Mouse (Mus musculus) MEL (cell line): ENCODE measurements around the gene Nek9. TPM values are rescaled to one million over a fixed set of nuclear protein-coding genes. Genes with fewer than 3 reads are reported as not detected.

Experiments used
- DNase-seq: peaks from one replicate; pipeline ENCODE4 v3.0.0; 2011; ENCODE audit warnings: low read depth, low spot score
- H3K27ac ChIP-seq: 2 replicates; pipeline ENCODE4 v1.5.1; 2012; ENCODE audit warnings: low read depth, mild to moderate bottlenecking, control low read depth, low read length, moderate library complexity; ENCODE audit not compliant: control insufficient read depth
- H3K27me3 ChIP-seq, 2 experiments: fragments of 150-350 bp in 1 of 2; sonication (generic) in 1 of 2; 2 replicates each; pipeline ENCODE4 v1.6.1; 2012; ENCODE audit warnings: low read length in 2 of 2, mild to moderate bottlenecking in 2 of 2, improper control_type of control experiment in 1 of 2, moderate library complexity in 1 of 2; ENCODE audit not compliant: insufficient read depth in 2 of 2, control insufficient read depth in 1 of 2
- H3K36me3 ChIP-seq, 2 experiments: 2 replicates each; pipeline ENCODE4 v1.6.1; 2012 to 2014; ENCODE audit warnings: low read length in 2 of 2, improper control_type of control experiment in 1 of 2, inconsistent platforms in 1 of 2, mild to moderate bottlenecking in 1 of 2; ENCODE audit not compliant: insufficient read depth in 2 of 2, control insufficient read depth in 1 of 2
- H3K4me1 ChIP-seq, 2 experiments: fragments of 150-350 bp in 1 of 2; sonication (generic) in 1 of 2; 2 replicates each; pipeline ENCODE4 v1.6.1; 2012; ENCODE audit warnings: low read length in 2 of 2, improper control_type of control experiment in 1 of 2, mild to moderate bottlenecking in 1 of 2; ENCODE audit not compliant: insufficient read depth in 2 of 2, control insufficient read depth in 1 of 2
- H3K4me3 ChIP-seq, 2 experiments: fragments of 150-350 bp in 1 of 2; sonication (generic) in 1 of 2; 2 replicates each; pipeline ENCODE4 v1.5.1; 2012; ENCODE audit warnings: low read depth in 2 of 2, low read length in 2 of 2, mild to moderate bottlenecking in 2 of 2, moderate library complexity in 2 of 2, control low read depth in 1 of 2, improper control_type of control experiment in 1 of 2; ENCODE audit not compliant: control insufficient read depth in 1 of 2, insufficient read depth in 1 of 2
- H3K79me2 ChIP-seq: 2 replicates; pipeline ENCODE4 v1.6.1; 2012; ENCODE audit warnings: mild to moderate bottlenecking, low read length, moderate library complexity; ENCODE audit not compliant: control insufficient read depth, poor library complexity, insufficient read depth
- H3K9ac ChIP-seq: 2 replicates; pipeline ENCODE4 v1.6.1; 2012; ENCODE audit warnings: low read depth, mild to moderate bottlenecking, control low read depth, low read length, moderate library complexity; ENCODE audit not compliant: control insufficient read depth, poor library complexity, severe bottlenecking
- H3K9me3 ChIP-seq: fragments of 150-350 bp; sonication (generic); replicated peaks from 2 replicates; pipeline ENCODE4 v1.6.1; 2012; ENCODE audit warnings: mild to moderate bottlenecking, low read length, improper control_type of control experiment, moderate library complexity; ENCODE audit not compliant: insufficient read depth
- BHLHE40 ChIP-seq: IDR thresholded peaks from 2 replicates; pipeline ENCODE4 v1.6.1; 2012; ENCODE audit warnings: low read depth, mild to moderate bottlenecking, inconsistent platforms, low read length, improper control_type of control experiment, borderline replicate concordance
- CHD1 ChIP-seq: IDR thresholded peaks from 2 replicates; pipeline ENCODE4 v1.6.1; 2012; ENCODE audit warnings: low read depth, mild to moderate bottlenecking, inconsistent platforms, low read length, improper control_type of control experiment
- CHD2 ChIP-seq: IDR thresholded peaks from 2 replicates; pipeline ENCODE4 v1.6.1; 2011; ENCODE audit warnings: low read length, improper control_type of control experiment
- CTCF ChIP-seq, 3 experiments: IDR thresholded peaks in 2 of 3; conservative IDR thresholded peaks in 1 of 3; 2 replicates each; pipeline ENCODE4 v1.5.1; 2011 to 2012; ENCODE audit warnings: low read length in 3 of 3, low read depth in 2 of 3, mild to moderate bottlenecking in 2 of 3, improper control_type of control experiment in 1 of 3, inconsistent platforms in 1 of 3, mixed read lengths in 1 of 3, moderate library complexity in 1 of 3; ENCODE audit not compliant: control insufficient read depth in 1 of 3, insufficient read depth in 1 of 3, poor library complexity in 1 of 3, severe bottlenecking in 1 of 3
- E2F4 ChIP-seq: IDR thresholded peaks from 2 replicates; pipeline ENCODE4 v1.6.1; 2011; ENCODE audit warnings: low read depth, low read length, improper control_type of control experiment, borderline replicate concordance
- EP300 ChIP-seq, 2 experiments: IDR thresholded peaks; 2 replicates each; pipeline ENCODE4 v1.6.1; 2011; ENCODE audit warnings: improper control_type of control experiment in 2 of 2, low read length in 2 of 2, low read depth in 1 of 2, mild to moderate bottlenecking in 1 of 2
- ETS1 ChIP-seq: IDR thresholded peaks from 2 replicates; pipeline ENCODE4 v1.6.1; 2012; ENCODE audit warnings: low read depth, mild to moderate bottlenecking, inconsistent platforms, low read length, improper control_type of control experiment, moderate library complexity
- GABPA ChIP-seq: IDR thresholded peaks from 2 replicates; pipeline ENCODE4 v1.6.1; 2012; ENCODE audit warnings: low read depth, mild to moderate bottlenecking, inconsistent platforms, low read length, improper control_type of control experiment, moderate library complexity
- GATA1 ChIP-seq: IDR thresholded peaks from 2 replicates; pipeline ENCODE4 v1.6.1; 2011; ENCODE audit warnings: low read depth, low read length, improper control_type of control experiment
- HCFC1 ChIP-seq: IDR thresholded peaks from 2 replicates; pipeline ENCODE4 v1.6.1; 2012; ENCODE audit warnings: low read depth, mild to moderate bottlenecking, inconsistent platforms, low read length, improper control_type of control experiment, moderate library complexity
- JUND ChIP-seq: IDR thresholded peaks from 2 replicates; pipeline ENCODE4 v1.6.1; 2011; ENCODE audit warnings: low read depth, mild to moderate bottlenecking, improper control_type of control experiment, low read length
- KAT2A ChIP-seq: conservative IDR thresholded peaks from 2 replicates; pipeline ENCODE4 v1.6.1; 2012; ENCODE audit warnings: low read depth, low read length, improper control_type of control experiment, inconsistent platforms
- MAFK ChIP-seq: IDR thresholded peaks from 2 replicates; pipeline ENCODE4 v1.6.1; 2011; ENCODE audit warnings: low read depth, mild to moderate bottlenecking, low read length, improper control_type of control experiment, borderline replicate concordance
- MAX ChIP-seq: IDR thresholded peaks from 2 replicates; pipeline ENCODE4 v1.6.1; 2011; ENCODE audit warnings: low read length, improper control_type of control experiment
- MAZ ChIP-seq: IDR thresholded peaks from 2 replicates; pipeline ENCODE4 v1.6.1; 2012; ENCODE audit warnings: low read depth, mild to moderate bottlenecking, inconsistent platforms, low read length, improper control_type of control experiment
- MEF2A ChIP-seq: IDR thresholded peaks from 2 replicates; pipeline ENCODE4 v1.6.1; 2014; ENCODE audit warnings: low read depth, mild to moderate bottlenecking, inconsistent platforms, low read length, improper control_type of control experiment; ENCODE audit not compliant: poor library complexity, insufficient replicate concordance, severe bottlenecking; ENCODE audit errors: extremely low read depth
- MXI1 ChIP-seq: IDR thresholded peaks from 2 replicates; pipeline ENCODE4 v1.6.1; 2011; ENCODE audit warnings: mild to moderate bottlenecking, low read depth, low read length, improper control_type of control experiment
- MYB ChIP-seq: IDR thresholded peaks from 2 replicates; pipeline ENCODE4 v1.6.1; 2011; ENCODE audit warnings: mild to moderate bottlenecking, low read depth, low read length, improper control_type of control experiment
- MYC ChIP-seq: IDR thresholded peaks from 2 replicates; pipeline ENCODE4 v1.6.1; 2011; ENCODE audit warnings: low read depth, mild to moderate bottlenecking, low read length, improper control_type of control experiment, moderate library complexity
- NELFE ChIP-seq: IDR thresholded peaks from 2 replicates; pipeline ENCODE4 v1.6.1; 2011; ENCODE audit warnings: low read depth, low read length, improper control_type of control experiment
- NRF1 ChIP-seq: IDR thresholded peaks from 2 replicates; pipeline ENCODE4 v1.6.1; 2014; ENCODE audit warnings: low read depth, mild to moderate bottlenecking, inconsistent platforms, low read length, improper control_type of control experiment, moderate library complexity; ENCODE audit not compliant: poor library complexity, insufficient read depth, severe bottlenecking
- POLR2A ChIP-seq, 2 experiments: IDR thresholded peaks; 2 replicates each; pipeline ENCODE4 v1.6.1; 2011 to 2012; ENCODE audit warnings: low read length in 2 of 2, mild to moderate bottlenecking in 2 of 2, control low read depth in 1 of 2, improper control_type of control experiment in 1 of 2, low read depth in 1 of 2, moderate library complexity in 1 of 2; ENCODE audit not compliant: control insufficient read depth in 1 of 2, insufficient read depth in 1 of 2, poor library complexity in 1 of 2
- POLR2AphosphoS2 ChIP-seq: IDR thresholded peaks from 2 replicates; pipeline ENCODE4 v1.6.1; 2011; ENCODE audit warnings: low read length, improper control_type of control experiment
- RAD21 ChIP-seq: IDR thresholded peaks from 2 replicates; pipeline ENCODE4 v1.6.1; 2011; ENCODE audit warnings: mild to moderate bottlenecking, low read depth, low read length, improper control_type of control experiment
- RCOR1 ChIP-seq: IDR thresholded peaks from 2 replicates; pipeline ENCODE4 v1.6.1; 2012; ENCODE audit warnings: low read depth, mild to moderate bottlenecking, inconsistent platforms, low read length, improper control_type of control experiment
- SIN3A ChIP-seq: IDR thresholded peaks from 2 replicates; pipeline ENCODE4 v1.6.1; 2012; ENCODE audit warnings: low read length, improper control_type of control experiment, inconsistent platforms
- SMC3 ChIP-seq: IDR thresholded peaks from 2 replicates; pipeline ENCODE4 v1.6.1; 2011; ENCODE audit warnings: low read depth, low read length, improper control_type of control experiment
- TAL1 ChIP-seq: IDR thresholded peaks from 2 replicates; pipeline ENCODE4 v1.6.1; 2012; ENCODE audit warnings: mild to moderate bottlenecking, inconsistent platforms, low read length, moderate library complexity, mixed read lengths
- TBP ChIP-seq: IDR thresholded peaks from 2 replicates; pipeline ENCODE4 v1.8.0; 2011; ENCODE audit warnings: low read depth, low read length, improper control_type of control experiment
- TCF12 ChIP-seq: IDR thresholded peaks from 2 replicates; pipeline ENCODE4 v1.6.1; 2014; ENCODE audit warnings: low read depth, mild to moderate bottlenecking, inconsistent platforms, low read length, improper control_type of control experiment, moderate library complexity
- UBTF ChIP-seq: IDR thresholded peaks from 2 replicates; pipeline ENCODE4 v1.6.1; 2012; ENCODE audit warnings: low read depth, mild to moderate bottlenecking, inconsistent platforms, low read length, improper control_type of control experiment, moderate library complexity, borderline replicate concordance; ENCODE audit not compliant: insufficient read depth
- USF1 ChIP-seq: IDR thresholded peaks from 2 replicates; pipeline ENCODE4 v1.6.1; 2014; ENCODE audit warnings: low read depth, mild to moderate bottlenecking, inconsistent platforms, low read length, improper control_type of control experiment, moderate library complexity
- ZC3H11A ChIP-seq: IDR thresholded peaks from 2 replicates; pipeline ENCODE4 v1.6.1; 2012; ENCODE audit warnings: low read depth, mild to moderate bottlenecking, inconsistent platforms, low read length, improper control_type of control experiment
- ZKSCAN1 ChIP-seq: IDR thresholded peaks from 2 replicates; pipeline ENCODE4 v1.6.1; 2012; ENCODE audit warnings: low read depth, mild to moderate bottlenecking, inconsistent platforms, low read length, improper control_type of control experiment, moderate library complexity
- ZMIZ1 ChIP-seq: IDR thresholded peaks from 2 replicates; pipeline ENCODE4 v1.6.1; 2012; ENCODE audit warnings: low read depth, mild to moderate bottlenecking, inconsistent platforms, low read length, improper control_type of control experiment, moderate library complexity
- ZNF384 ChIP-seq: IDR thresholded peaks from 2 replicates; pipeline ENCODE4 v1.6.1; 2012; ENCODE audit warnings: low read depth, mild to moderate bottlenecking, inconsistent platforms, low read length, improper control_type of control experiment
- polyA plus RNA-seq, 2 experiments: library from polyadenylated mRNA; stranded (reverse) in 1 of 2; unstranded in 1 of 2; fragments of >175 nt in 1 of 2; fragments of >200 nt in 1 of 2; gene quantifications; 2 replicates each; pipeline versions ENCODE4 v1.2.1 to v1.2.4; 2012; ENCODE audit warnings: low replicate concordance in 2 of 2, low read depth in 1 of 2; ENCODE audit not compliant: insufficient read length in 2 of 2, insufficient read depth in 1 of 2, missing spikeins in 1 of 2
- total RNA-seq: library from RNA; depleted of rRNA; stranded (reverse); fragments of 300-350 nt; gene quantifications from 2 replicates; pipeline ENCODE4 v1.2.3, GENCODE M21; 2012

Gene Nek9
- total and polyA plus RNA-seq, 3 experiments, result 23.4 to 32.2 TPM; not detected in 1

DNA sequence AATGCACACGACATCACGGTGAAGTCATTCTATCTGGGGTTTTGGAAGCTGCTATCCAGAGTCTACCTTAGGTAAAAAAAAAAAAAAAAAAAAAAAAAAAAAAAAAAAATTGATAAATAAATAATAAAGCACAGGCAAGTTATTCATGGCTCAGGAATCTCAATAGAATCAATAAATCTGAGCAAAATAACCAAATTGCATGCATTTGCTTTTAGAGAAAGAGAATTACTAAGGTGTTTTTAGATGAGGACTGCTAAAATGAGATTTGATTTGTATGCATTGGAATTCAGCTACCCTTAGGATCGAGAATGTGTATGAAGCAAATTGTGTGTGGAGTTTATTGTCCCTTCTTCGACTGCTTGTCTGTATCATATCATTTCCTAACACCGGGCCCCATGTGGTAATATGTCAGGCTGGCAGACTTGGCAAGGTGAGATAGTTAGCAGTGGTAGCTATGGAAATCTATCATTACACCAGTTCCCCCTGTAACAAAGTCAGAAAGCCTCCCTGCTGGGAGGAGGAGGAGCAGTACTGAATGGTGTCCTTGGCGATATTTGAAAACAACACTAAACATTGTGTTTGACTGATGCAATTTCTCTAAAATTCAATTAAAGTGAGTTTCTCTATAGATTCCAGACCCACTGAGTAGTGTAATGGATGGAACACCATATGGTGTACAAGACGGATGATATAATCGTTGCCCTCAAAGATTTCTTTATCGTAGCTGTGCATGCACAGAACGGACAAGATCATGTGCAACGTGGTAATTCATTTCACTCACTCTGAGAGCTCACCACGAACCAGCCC is 58.1 kb downstream of the Nek9 start:
- Histone ChIP-seq H3K9me3 (no peaks in the 10 kb centered on the region), H3K27me3 (no peaks in the 10 kb centered on the region), H3K9ac (peak overlapping the region; percentile 66), H3K4me1 (peaks cover 12 to 25% of the 10 kb centered on the region in 2 experiments), H3K4me3 (peak overlapping the region; percentile 61 to 74), H3K27ac (peak overlapping the region; percentile 22), H3K36me3 (peaks cover 0 to 20% of the 10 kb centered on the region in 2 experiments; a peak in 2 of 4 replicates), H3K79me2 (peaks cover 5% of the 10 kb centered on the region; the same call in 1 of the 2 replicates)
- peak; percentile 81 for DNase-seq
- TF ChIP-seq NRF1 (no peak), MXI1 (peak; percentile 95), ETS1 (peak; percentile 46; the same call in 1 of the 2 replicates), BHLHE40 (peak; percentile 35; the same call in 1 of the 2 replicates), USF1 (no peak), MAZ (no peak), SIN3A (peak; percentile 75; the same call in 1 of the 2 replicates), MAFK (no peak), CHD2 (no peak), JUND (no peak), ZNF384 (peak; percentile 77; the same call in 1 of the 2 replicates), POLR2AphosphoS2 (no peak), CHD1 (no peak), EP300 (IDR thresholded peaks at IDR 0.05; ENCODE audit: low read depth in 1 of 2, low read length in 2 of 2) (peak; percentile 42 to 72), GABPA (no peak), MAX (peak; percentile 48), TCF12 (peak; percentile 40; the same call in 1 of the 2 replicates), CTCF (IDR thresholded peaks at IDR 0.05 in 2 of 3, conservative IDR thresholded peaks at IDR 0.05 in 1 of 3; ENCODE audit: control insufficient read depth in 1 of 3, insufficient read depth in 1 of 3, low read depth in 2 of 3, low read length in 3 of 3, poor library complexity in 1 of 3, severe bottlenecking in 1 of 3) (no peak), ZMIZ1 (no peak), NELFE (0 out of 2 replicates have a peak, but pooled peaks have one; percentile 19), ZKSCAN1 (no peak), POLR2A (IDR thresholded peaks at IDR 0.05; ENCODE audit: control insufficient read depth in 1 of 2, insufficient read depth in 1 of 2, low read depth in 1 of 2, low read length in 2 of 2, poor library complexity in 1 of 2) (no peak), MYB (0 out of 2 replicates have a peak, but pooled peaks have one; percentile 8), SMC3 (no peak), RCOR1 (peak; percentile 35; the same call in 1 of the 2 replicates), HCFC1 (0 out of 2 replicates have a peak, but pooled peaks have one; percentile 36), TAL1 (peak; percentile 75), GATA1 (no peak; the same call in none of the 2 replicates), KAT2A (no peak; the same call in 1 of the 2 replicates), MEF2A (no peak), MYC (no peak), ZC3H11A (no peak), RAD21 (no peak), E2F4 (no peak), UBTF (no peak), TBP (no peak)
